Mouse (Mus musculus) C2C12 (cell line): ENCODE data around the gene Dnajc6.
A peak's percentile ranks its signal among the peaks of the same experiment; 100 is the strongest.

Source experiments
- CTCF ChIP-seq: IDR thresholded peaks from one replicate; pipeline ENCODE4 v1.5.1; 2011; ENCODE audit not compliant: control insufficient read depth, insufficient read depth, insufficient read length
- MAX ChIP-seq: IDR thresholded peaks from one replicate; pipeline ENCODE4 v1.6.1; 2011; ENCODE audit warnings: mild to moderate bottlenecking, control low read depth
- USF1 ChIP-seq: IDR thresholded peaks from one replicate; pipeline ENCODE4 v1.6.1; 2011; ENCODE audit warnings: low read depth, mild to moderate bottlenecking, control low read depth, moderate library complexity

- TF ChIP-seq USF1 = no peak
- TF ChIP-seq CTCF = peak; percentile 3
- TF ChIP-seq MAX = no peak
Observed at GRCm38 (mm10) chr4:101458341-101458740, 38.1 kb upstream of the Dnajc6 start.
